Mouse (Mus musculus): ENCODE data around the gene Sdc3. TPM values are rescaled to one million over a fixed set of nuclear protein-coding genes. Genes with fewer than 3 reads are reported as not detected.

Gene Sdc3
- total and polyA plus RNA-seq, 3 experiments: 32.7 to 51.9 (median 38.3) TPM

DNA sequence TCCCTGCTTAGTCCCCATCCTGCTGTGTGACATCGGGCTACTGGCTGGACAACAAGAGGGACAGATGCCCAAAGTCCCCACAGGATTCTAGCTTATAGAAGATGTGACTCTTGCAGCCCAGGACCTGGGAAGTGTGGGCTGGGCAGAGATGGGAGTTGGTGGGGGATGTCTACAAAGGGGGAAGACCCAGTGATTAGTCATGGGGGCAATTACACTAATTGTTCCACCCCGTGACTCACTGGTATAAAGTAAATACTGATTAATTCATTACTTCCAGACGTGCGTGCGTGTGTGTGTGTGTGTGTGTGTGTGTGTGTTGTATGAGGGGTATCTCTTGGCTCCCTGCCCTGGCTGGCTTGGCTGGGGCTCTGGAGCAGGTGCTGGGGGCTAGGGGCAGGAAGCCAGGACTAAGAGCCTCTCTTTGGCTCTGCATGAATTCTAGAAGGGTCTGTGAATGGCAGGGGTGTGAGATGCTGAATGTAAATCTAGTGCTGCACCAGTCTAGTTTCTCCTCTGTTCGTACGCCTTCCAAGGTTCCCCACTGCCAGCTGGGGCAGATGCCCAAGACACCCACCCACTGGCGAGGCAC lies 22.5 kb downstream of the Sdc3 start:
- peaks cover 7% of the 10 kb centered on the region for H3K4me1 ChIP-seq (ENCODE audit: control insufficient read depth, insufficient read depth, low read length)
- H3K36me3 ChIP-seq (ENCODE audit: control insufficient read depth, insufficient read depth, low read length): no peaks in the 10 kb centered on the region
- TF ChIP-seq CTCF (IDR thresholded peaks at IDR 0.05) (no peak), POLR2A (IDR thresholded peaks at IDR 0.05; ENCODE audit: insufficient read depth, low read depth, low read length) (no peak), EP300 (IDR thresholded peaks at IDR 0.05; ENCODE audit: insufficient read depth, low read depth, low read length) (no peak)

DNA sequence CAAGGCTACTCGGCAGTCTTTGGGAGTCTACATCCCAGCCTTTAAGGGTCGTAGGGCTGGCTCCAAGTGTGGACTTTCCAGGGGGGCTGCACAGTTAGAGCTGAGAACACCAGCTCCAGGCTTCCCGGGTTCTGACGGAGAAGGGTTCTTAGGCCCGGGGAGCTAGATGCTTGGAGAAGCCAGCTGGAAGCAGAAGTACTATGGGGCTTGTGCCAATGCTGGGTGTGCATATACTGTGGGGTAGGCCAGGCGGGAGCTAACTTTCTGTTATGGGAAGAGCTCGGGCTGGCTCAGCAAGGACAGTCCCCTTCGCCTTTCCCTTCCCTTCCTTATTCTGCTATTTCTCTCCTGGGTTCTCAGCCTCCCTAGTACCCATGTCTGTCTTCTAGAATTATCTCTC lies 23.5 kb downstream of the Sdc3 start:
- H3K4me3 ChIP-seq: no peak overlapping the region
- H3K9ac ChIP-seq (ENCODE audit: low read depth, low read length): no peak overlapping the region
- DNase-seq: no peak
- TF ChIP-seq EP300 (IDR thresholded peaks at IDR 0.05; ENCODE audit: insufficient read depth, low read depth, low read length) (no peak), CTCF (IDR thresholded peaks at IDR 0.05) (no peak), POLR2A (IDR thresholded peaks at IDR 0.05; ENCODE audit: insufficient read depth, low read depth, low read length) (no peak)
- H3K27me3 ChIP-seq (ENCODE audit: control insufficient read depth, insufficient read depth, low read length): no peaks in the 10 kb centered on the region
- peaks cover 12% of the 10 kb centered on the region for H3K4me1 ChIP-seq (ENCODE audit: control insufficient read depth, insufficient read depth, low read length)
- no peaks in the 10 kb centered on the region for H3K36me3 ChIP-seq (ENCODE audit: control insufficient read depth, insufficient read depth, low read length)
- H3K27ac ChIP-seq: no peak overlapping the region
- 79% methylated on average over 8 of the region's 8 CpGs for WGBS
- peaks cover 6% of the 10 kb centered on the region for H3K79me2 ChIP-seq (replicated peaks; ENCODE audit: control insufficient read depth, insufficient read depth, low read length)
- intact Hi-C loops (cut with DNase I): no loop called here

More for the DNA sequence above, 22.5 kb downstream of the Sdc3 start:
- no peak for DNase-seq
- no peak overlapping the region for H3K9ac ChIP-seq (ENCODE audit: low read depth, low read length)
- H3K27me3 ChIP-seq (ENCODE audit: control insufficient read depth, insufficient read depth, low read length): no peaks in the 10 kb centered on the region
- peaks cover 6% of the 10 kb centered on the region for H3K79me2 ChIP-seq (replicated peaks; ENCODE audit: control insufficient read depth, insufficient read depth, low read length)
- no peak overlapping the region for H3K27ac ChIP-seq
- H3K4me3 ChIP-seq: no peak overlapping the region
- 67% methylated on average over 8 of the region's 8 CpGs for WGBS
- intact Hi-C loops (cut with DNase I): no loop called here

DNA sequence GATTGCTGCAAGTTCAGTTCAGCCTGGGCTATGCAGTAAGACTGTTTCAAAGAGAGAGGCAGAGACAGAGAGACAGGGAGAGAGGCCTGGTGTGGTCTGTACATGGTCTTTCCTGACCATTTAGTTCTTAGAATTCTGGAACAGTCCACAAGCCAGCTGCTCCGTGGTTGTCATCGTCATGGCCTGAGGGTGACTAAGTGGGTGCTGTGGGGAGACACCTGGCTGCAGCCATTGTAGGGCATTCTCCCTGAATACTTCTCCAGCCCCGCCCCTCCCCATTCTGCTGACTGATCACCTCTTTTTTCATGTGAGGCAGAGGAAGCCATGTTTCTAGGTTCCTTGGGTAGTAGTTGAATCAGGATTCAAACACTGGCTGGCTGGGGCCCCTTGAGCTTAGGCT lies 27.5 kb downstream of the Sdc3 start:
- no peak for DNase-seq
- Histone ChIP-seq H3K36me3 (ENCODE audit: control insufficient read depth, insufficient read depth, low read length) (no peaks in the 10 kb centered on the region; the same call in 1 of the 2 replicates), H3K79me2 (replicated peaks; ENCODE audit: control insufficient read depth, insufficient read depth, low read length) (no peaks in the 10 kb centered on the region), H3K4me1 (ENCODE audit: control insufficient read depth, insufficient read depth, low read length) (peaks cover 10% of the 10 kb centered on the region), H3K4me3 (no peak overlapping the region), H3K9ac (ENCODE audit: low read depth, low read length) (no peak overlapping the region), H3K27me3 (ENCODE audit: control insufficient read depth, insufficient read depth, low read length) (no peaks in the 10 kb centered on the region), H3K27ac (peak overlapping the region; percentile 83)
- TF ChIP-seq CTCF (IDR thresholded peaks at IDR 0.05) (no peak), EP300 (IDR thresholded peaks at IDR 0.05; ENCODE audit: insufficient read depth, low read depth, low read length) (no peak), POLR2A (IDR thresholded peaks at IDR 0.05; ENCODE audit: insufficient read depth, low read depth, low read length) (no peak)
- intact Hi-C loops (cut with DNase I): loop anchor here (2.0 kb wide), 1 partner anchor 15 kb away; no protein-coding TSS in a partner anchor
- 71% methylated on average over 3 of the region's 3 CpGs for WGBS

GRCm38 (mm10) chr4:130820594-130821255 lies 28.4 kb downstream of the Sdc3 start:
- peak; percentile 51 for DNase-seq
- TF ChIP-seq CTCF (IDR thresholded peaks at IDR 0.05) (no peak), POLR2A (IDR thresholded peaks at IDR 0.05; ENCODE audit: insufficient read depth, low read depth, low read length) (peak; percentile 52; the same call in 1 of the 2 replicates), EP300 (IDR thresholded peaks at IDR 0.05; ENCODE audit: insufficient read depth, low read depth, low read length) (peak; percentile 98)
- Histone ChIP-seq H3K27me3 (ENCODE audit: control insufficient read depth, insufficient read depth, low read length) (no peaks in the 10 kb centered on the region), H3K4me1 (ENCODE audit: control insufficient read depth, insufficient read depth, low read length) (peaks cover 10% of the 10 kb centered on the region), H3K4me3 (no peak overlapping the region), H3K36me3 (ENCODE audit: control insufficient read depth, insufficient read depth, low read length) (no peaks in the 10 kb centered on the region; the same call in 1 of the 2 replicates), H3K9ac (ENCODE audit: low read depth, low read length) (peak overlapping the region; percentile 57), H3K79me2 (replicated peaks; ENCODE audit: control insufficient read depth, insufficient read depth, low read length) (no peaks in the 10 kb centered on the region), H3K27ac (peak overlapping the region; percentile 83)
- intact Hi-C loops (cut with DNase I): loop anchor here (2.0 kb wide), 1 partner anchor 14 kb away; no protein-coding TSS in a partner anchor
- 31% methylated on average over 7 of the region's 7 CpGs for WGBS

DNA sequence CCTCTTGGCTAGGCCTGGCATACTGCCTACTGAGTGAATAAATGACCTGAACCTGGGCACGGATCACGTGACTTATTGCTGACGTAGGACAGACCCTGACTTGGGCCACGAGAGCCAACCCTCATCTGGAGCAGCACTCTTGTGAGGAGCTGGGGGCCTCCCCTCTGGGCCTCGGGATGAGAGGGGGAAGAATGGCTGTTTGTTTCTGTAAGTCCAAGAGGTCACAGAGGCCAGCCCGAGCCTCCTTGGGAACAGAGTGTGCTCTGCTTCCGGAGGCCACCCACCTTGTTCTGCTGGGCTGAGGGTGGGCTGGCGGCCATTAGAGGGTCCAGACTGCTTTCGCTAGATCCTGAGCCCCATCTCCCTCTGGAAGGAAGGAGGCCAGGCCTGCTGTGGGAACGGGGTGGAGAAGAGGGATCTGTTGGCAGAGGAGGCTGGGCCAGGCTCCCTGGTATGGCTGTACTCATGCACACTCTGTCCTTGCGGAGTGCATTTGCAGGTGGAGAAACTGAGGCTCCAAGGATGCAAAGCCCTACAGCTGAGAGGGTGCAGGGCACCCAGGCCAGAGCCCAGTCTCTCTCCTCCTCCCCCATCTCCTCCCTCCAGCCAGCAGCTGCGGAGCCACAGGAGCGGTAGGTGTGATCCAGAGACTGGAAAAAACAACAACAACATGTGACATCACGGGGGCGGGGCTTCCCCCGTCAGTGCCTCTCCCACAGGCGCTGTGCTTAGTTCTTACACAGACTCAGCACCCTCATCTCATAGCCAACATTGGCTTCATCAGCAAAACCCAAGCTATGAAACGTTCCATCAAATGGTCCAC lies 36.7 kb downstream of the Sdc3 start:
- Histone ChIP-seq H3K36me3 (ENCODE audit: control insufficient read depth, insufficient read depth, low read length) (no peaks in the 10 kb centered on the region), H3K27me3 (ENCODE audit: control insufficient read depth, insufficient read depth, low read length) (no peaks in the 10 kb centered on the region), H3K27ac (peak overlapping the region; percentile 90), H3K79me2 (replicated peaks; ENCODE audit: control insufficient read depth, insufficient read depth, low read length) (no peaks in the 10 kb centered on the region), H3K9ac (ENCODE audit: low read depth, low read length) (peak overlapping the region; percentile 52), H3K4me1 (ENCODE audit: control insufficient read depth, insufficient read depth, low read length) (peaks cover 12% of the 10 kb centered on the region), H3K4me3 (no peak overlapping the region)
- intact Hi-C loops (cut with DNase I): loop anchor here (2.0 kb wide), 1 partner anchor 34 kb away; no protein-coding TSS in a partner anchor
- 23% methylated on average over 18 of the region's 18 CpGs for WGBS
- peak; percentile 84 for DNase-seq
- TF ChIP-seq POLR2A (IDR thresholded peaks at IDR 0.05; ENCODE audit: insufficient read depth, low read depth, low read length) (peak; percentile 62), EP300 (IDR thresholded peaks at IDR 0.05; ENCODE audit: insufficient read depth, low read depth, low read length) (0 out of 2 replicates have a peak, but pooled peaks have one; percentile 13), CTCF (IDR thresholded peaks at IDR 0.05) (no peak)

Data from heart, adult 2 months (tissue).